Mouse (Mus musculus): ENCODE results near the gene Chd2. TPM values are rescaled to one million over a fixed set of nuclear protein-coding genes. Genes with fewer than 3 reads are reported as not detected.
A peak's percentile ranks its signal among the peaks of the same experiment; 100 is the strongest.

Chd2 gene
- polyA plus RNA-seq, 1 experiment from 2014 or later = 41.6 TPM

GRCm38 (mm10) chr7:73411986-73412385, 129.6 kb downstream of the Chd2 start:
- Histone ChIP-seq H3K9ac (ENCODE audit: low read depth, low read length) (no peak overlapping the region), H3K4me2 (ENCODE audit: low read length) (no peak overlapping the region), H3K36me3 (ENCODE audit: insufficient read depth, low read length) (peaks cover 12% of the 10 kb centered on the region), H3K4me3 (replicated peaks; ENCODE audit: low read depth, low read length) (no peak overlapping the region), H3K9me3 (replicated peaks; ENCODE audit: low read length) (no peaks in the 10 kb centered on the region), H3K27me3 (ENCODE audit: insufficient read depth, low read length) (no peaks in the 10 kb centered on the region), H3K4me1 (replicated peaks; ENCODE audit: insufficient read depth, low read length) (no peaks in the 10 kb centered on the region), H3K27ac (no peak overlapping the region)
- DNase-seq (ENCODE audit: low spot score) (no peak), ATAC-seq (replicated peaks; ENCODE audit: low FRiP score, low read depth) (no peak)
- 75% methylated on average over 4 of the region's 4 CpGs for WGBS
- no peak for TF ChIP-seq CTCF (IDR thresholded peaks at IDR 0.05; ENCODE audit: low read depth)

- TF ChIP-seq CTCF (IDR thresholded peaks at IDR 0.05; ENCODE audit: low read depth) = no peak
- WGBS = 74% methylated on average over 7 of the region's 7 CpGs
- no peaks in the 10 kb centered on the region for H3K4me1 ChIP-seq (replicated peaks; ENCODE audit: insufficient read depth, low read length)
- H3K36me3 ChIP-seq (ENCODE audit: insufficient read depth, low read length) = peaks cover 12% of the 10 kb centered on the region
- no peaks in the 10 kb centered on the region for H3K27me3 ChIP-seq (ENCODE audit: insufficient read depth, low read length)
- no peak for DNase-seq (ENCODE audit: low spot score)
- H3K4me3 ChIP-seq (replicated peaks; ENCODE audit: low read depth, low read length) = no peak overlapping the region
- ATAC-seq (replicated peaks; ENCODE audit: low FRiP score, low read depth) = no peak
- no peak overlapping the region for H3K27ac ChIP-seq
- no peaks in the 10 kb centered on the region for H3K9me3 ChIP-seq (replicated peaks; ENCODE audit: low read length)
- no peak overlapping the region for H3K4me2 ChIP-seq (ENCODE audit: low read length)
- no peak overlapping the region for H3K9ac ChIP-seq (ENCODE audit: low read depth, low read length)
These were observed 130.1 kb downstream of the Chd2 start for GRCm38 (mm10) chr7:73411523-73411922.

GRCm38 (mm10) chr7:73405550-73405949, 136.1 kb downstream of the Chd2 start:
- no peaks in the 10 kb centered on the region for H3K27me3 ChIP-seq (ENCODE audit: insufficient read depth, low read length)
- H3K9me3 ChIP-seq (replicated peaks; ENCODE audit: low read length) = no peaks in the 10 kb centered on the region
- DNase-seq (ENCODE audit: low spot score) (no peak), ATAC-seq (replicated peaks; ENCODE audit: low FRiP score, low read depth) (no peak)
- 96% methylated on average over 11 of the region's 11 CpGs for WGBS
- H3K9ac ChIP-seq (ENCODE audit: low read depth, low read length) = no peak overlapping the region
- H3K36me3 ChIP-seq (ENCODE audit: insufficient read depth, low read length) = peaks cover 4% of the 10 kb centered on the region
- peaks cover 9% of the 10 kb centered on the region for H3K4me1 ChIP-seq (replicated peaks; ENCODE audit: insufficient read depth, low read length)
- no peak overlapping the region for H3K4me3 ChIP-seq (replicated peaks; ENCODE audit: low read depth, low read length)
- TF ChIP-seq CTCF (IDR thresholded peaks at IDR 0.05; ENCODE audit: low read depth) = no peak
- no peak overlapping the region for H3K27ac ChIP-seq
- no peak overlapping the region for H3K4me2 ChIP-seq (ENCODE audit: low read length)

- no peak overlapping the region for H3K27ac ChIP-seq
- no peak overlapping the region for H3K4me3 ChIP-seq (replicated peaks; ENCODE audit: low read depth, low read length)
- TF ChIP-seq CTCF (IDR thresholded peaks at IDR 0.05; ENCODE audit: low read depth) = no peak
- H3K9me3 ChIP-seq (replicated peaks; ENCODE audit: low read length) = no peaks in the 10 kb centered on the region
- whole genome bisulfite sequencing = 39% methylated on average over 3 of the region's 3 CpGs
- H3K9ac ChIP-seq (ENCODE audit: low read depth, low read length) = no peak overlapping the region
- H3K4me1 ChIP-seq (replicated peaks; ENCODE audit: insufficient read depth, low read length) = peaks cover 21% of the 10 kb centered on the region
- no peak overlapping the region for H3K4me2 ChIP-seq (ENCODE audit: low read length)
- DNase-seq (ENCODE audit: low spot score) (no peak), ATAC-seq (replicated peaks; ENCODE audit: low FRiP score, low read depth) (no peak)
- no peaks in the 10 kb centered on the region; the same call in 1 of the 2 replicates for H3K36me3 ChIP-seq (ENCODE audit: insufficient read depth, low read length)
- H3K27me3 ChIP-seq (ENCODE audit: insufficient read depth, low read length) = no peaks in the 10 kb centered on the region
These were observed 138.1 kb downstream of the Chd2 start for GRCm38 (mm10) chr7:73403538-73403937.

GRCm38 (mm10) chr7:73402671-73403070, 139.0 kb downstream of the Chd2 start:
- Histone ChIP-seq H3K27me3 (ENCODE audit: insufficient read depth, low read length) (no peaks in the 10 kb centered on the region), H3K4me2 (ENCODE audit: low read length) (no peak overlapping the region), H3K9me3 (replicated peaks; ENCODE audit: low read length) (no peaks in the 10 kb centered on the region), H3K4me1 (replicated peaks; ENCODE audit: insufficient read depth, low read length) (peaks cover 30% of the 10 kb centered on the region), H3K4me3 (replicated peaks; ENCODE audit: low read depth, low read length) (no peak overlapping the region), H3K9ac (ENCODE audit: low read depth, low read length) (no peak overlapping the region), H3K27ac (no peak overlapping the region), H3K36me3 (ENCODE audit: insufficient read depth, low read length) (no peaks in the 10 kb centered on the region; the same call in 1 of the 2 replicates)
- DNase-seq (ENCODE audit: low spot score) = peak; percentile 78
- ATAC-seq (replicated peaks; ENCODE audit: low FRiP score, low read depth) = no peak; the same call in 1 of the 2 replicates
- 72% methylated on average over 1 of the region's 1 CpGs for WGBS
- TF ChIP-seq CTCF (IDR thresholded peaks at IDR 0.05; ENCODE audit: low read depth) = no peak

GRCm38 (mm10) chr7:73402106-73402505, 139.5 kb downstream of the Chd2 start:
- Histone ChIP-seq H3K27me3 (ENCODE audit: insufficient read depth, low read length) (no peaks in the 10 kb centered on the region), H3K4me3 (replicated peaks; ENCODE audit: low read depth, low read length) (no peak overlapping the region), H3K9me3 (replicated peaks; ENCODE audit: low read length) (no peaks in the 10 kb centered on the region), H3K9ac (ENCODE audit: low read depth, low read length) (no peak overlapping the region), H3K4me1 (replicated peaks; ENCODE audit: insufficient read depth, low read length) (peaks cover 30% of the 10 kb centered on the region), H3K27ac (no peak overlapping the region), H3K4me2 (ENCODE audit: low read length) (no peak overlapping the region), H3K36me3 (ENCODE audit: insufficient read depth, low read length) (no peaks in the 10 kb centered on the region; the same call in 1 of the 2 replicates)
- no peak for ATAC-seq (replicated peaks; ENCODE audit: low FRiP score, low read depth)
- WGBS = 60% methylated on average over 2 of the region's 2 CpGs
- no peak for DNase-seq (ENCODE audit: low spot score)
- TF ChIP-seq CTCF (IDR thresholded peaks at IDR 0.05; ENCODE audit: low read depth) = no peak

All from kidney, postnatal 0 days (tissue).